Mouse (Mus musculus): ENCODE measurements around the gene Krt8. TPM values are rescaled to one million over a fixed set of nuclear protein-coding genes. Genes with fewer than 3 reads are reported as not detected.

Krt8 gene
- total and polyA plus RNA-seq, 3 experiments, result 0.69 to 0.93 TPM; not detected in 1

DNA sequence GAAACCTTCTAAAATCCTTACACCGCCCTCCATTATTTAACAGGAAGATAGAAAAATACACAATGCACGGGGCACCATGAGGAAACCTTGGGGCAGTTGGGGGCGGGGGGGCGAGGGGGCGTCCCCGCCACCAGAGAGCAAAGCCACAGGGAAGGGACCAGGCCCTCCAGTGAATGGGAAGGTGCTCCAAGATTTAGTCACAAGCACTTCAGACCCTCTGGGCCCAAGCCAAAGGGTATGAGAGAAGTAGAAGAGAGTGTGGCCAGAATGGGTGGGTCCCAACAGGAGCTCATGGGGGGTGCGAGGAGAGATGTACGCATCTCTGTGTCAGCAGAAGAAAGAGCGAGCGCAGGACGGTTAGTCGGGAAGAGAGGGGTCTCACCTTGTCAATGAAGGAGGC is 766 bp downstream of the Krt8 start:
- Histone ChIP-seq H3K36me3 (ENCODE audit: control insufficient read depth in 1 of 2, insufficient read depth in 2 of 2, low read length in 2 of 2) (peaks cover 0 to 7% of the 10 kb centered on the region in 2 experiments; a peak in 2 of 4 replicates), H3K79me2 (ENCODE audit: control insufficient read depth, insufficient read depth, low read length, poor library complexity) (no peaks in the 10 kb centered on the region), H3K4me1 (ENCODE audit: control insufficient read depth in 1 of 2, insufficient read depth in 2 of 2, low read length in 2 of 2) (peaks cover 0 to 9% of the 10 kb centered on the region in 2 experiments; a peak in 3 of 4 replicates), H3K27me3 (ENCODE audit: control insufficient read depth in 1 of 2, insufficient read depth in 2 of 2, low read length in 2 of 2) (peaks cover 0 to 1% of the 10 kb centered on the region in 2 experiments; a peak in 1 of 4 replicates), H3K4me3 (ENCODE audit: control insufficient read depth in 1 of 2, insufficient read depth in 1 of 2, low read depth in 2 of 2, low read length in 2 of 2) (no peak overlapping the region), H3K9ac (ENCODE audit: control insufficient read depth, low read depth, low read length, poor library complexity, severe bottlenecking) (no peak overlapping the region), H3K27ac (ENCODE audit: control insufficient read depth, low read depth, low read length) (no peak overlapping the region), H3K9me3 (replicated peaks; ENCODE audit: insufficient read depth, low read length) (no peaks in the 10 kb centered on the region)
- DNase-seq (ENCODE audit: low read depth, low spot score), result no peak
- TF ChIP-seq RCOR1 (IDR thresholded peaks at IDR 0.05; ENCODE audit: low read depth, low read length) (no peak), KAT2A (conservative IDR thresholded peaks at IDR 0.05; ENCODE audit: low read depth, low read length) (no peak), CTCF (IDR thresholded peaks at IDR 0.05 in 2 of 3, conservative IDR thresholded peaks at IDR 0.05 in 1 of 3; ENCODE audit: control insufficient read depth in 1 of 3, insufficient read depth in 1 of 3, low read depth in 2 of 3, low read length in 3 of 3, poor library complexity in 1 of 3, severe bottlenecking in 1 of 3) (no peak), NELFE (IDR thresholded peaks at IDR 0.05; ENCODE audit: low read depth, low read length) (no peak), TBP (IDR thresholded peaks at IDR 0.05; ENCODE audit: low read depth, low read length) (no peak), ZC3H11A (IDR thresholded peaks at IDR 0.05; ENCODE audit: low read depth, low read length) (no peak)

DNA sequence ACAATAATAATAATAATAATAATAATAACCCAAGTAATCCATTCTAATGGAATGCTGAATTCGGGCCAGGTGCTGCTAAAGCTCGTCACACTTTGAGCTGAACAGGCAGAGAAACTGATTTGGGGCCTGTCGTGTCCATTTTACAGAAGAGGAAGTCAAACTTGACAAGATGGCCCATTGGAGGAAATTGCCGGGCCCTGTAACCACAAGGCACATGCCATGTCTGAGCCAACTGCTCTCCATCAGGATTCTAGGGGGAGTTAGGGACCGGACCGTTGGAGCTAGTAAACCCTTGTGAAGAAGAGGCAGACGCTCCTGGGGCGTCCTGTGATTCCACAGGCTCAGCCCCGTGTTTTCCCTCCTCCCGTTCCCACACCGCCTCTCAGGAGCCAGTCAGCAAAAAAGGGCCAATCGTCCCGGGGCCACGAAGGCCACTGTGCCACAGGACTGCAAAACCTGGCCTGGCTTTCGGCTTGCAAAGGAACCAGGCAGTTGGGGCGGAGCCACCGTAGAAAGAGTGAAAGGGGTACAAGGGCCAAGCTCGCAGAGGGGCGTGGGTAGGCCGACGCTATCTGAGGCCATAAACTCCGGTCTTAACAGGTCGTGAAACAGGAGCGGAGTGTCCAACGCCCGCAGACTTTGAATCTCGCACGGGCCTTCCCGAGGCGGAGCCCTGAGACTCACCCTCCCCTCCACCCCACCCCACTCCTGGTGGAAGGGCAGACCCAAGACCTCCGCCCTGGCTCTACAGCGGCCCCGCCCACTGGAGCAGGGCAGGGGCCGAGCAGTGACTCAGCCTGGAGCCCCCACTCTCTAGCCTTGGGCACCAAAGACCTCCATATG is 1.4 kb downstream of the Krt8 start:
- DNase-seq (ENCODE audit: low read depth, low spot score), result no peak
- TF ChIP-seq NRF1 (IDR thresholded peaks at IDR 0.05; ENCODE audit: insufficient read depth, low read depth, low read length, poor library complexity, severe bottlenecking) (no peak), MYB (IDR thresholded peaks at IDR 0.05; ENCODE audit: low read depth, low read length) (no peak), MYC (IDR thresholded peaks at IDR 0.05; ENCODE audit: low read depth, low read length) (no peak), MXI1 (IDR thresholded peaks at IDR 0.05; ENCODE audit: low read depth, low read length) (no peak), CHD1 (IDR thresholded peaks at IDR 0.05; ENCODE audit: low read depth, low read length) (no peak), UBTF (IDR thresholded peaks at IDR 0.05; ENCODE audit: borderline replicate concordance, insufficient read depth, low read depth, low read length) (no peak)
- no peaks in the 10 kb centered on the region for H3K9me3 ChIP-seq (replicated peaks; ENCODE audit: insufficient read depth, low read length)
- H3K9ac ChIP-seq (ENCODE audit: control insufficient read depth, low read depth, low read length, poor library complexity, severe bottlenecking), result no peak overlapping the region
- peaks cover 0 to 7% of the 10 kb centered on the region in 2 experiments; a peak in 2 of 4 replicates for H3K36me3 ChIP-seq (ENCODE audit: control insufficient read depth in 1 of 2, insufficient read depth in 2 of 2, low read length in 2 of 2)
- H3K4me3 ChIP-seq (ENCODE audit: control insufficient read depth in 1 of 2, insufficient read depth in 1 of 2, low read depth in 2 of 2, low read length in 2 of 2), result no peak overlapping the region
- H3K27ac ChIP-seq (ENCODE audit: control insufficient read depth, low read depth, low read length), result no peak overlapping the region
- H3K27me3 ChIP-seq (ENCODE audit: control insufficient read depth in 1 of 2, insufficient read depth in 2 of 2, low read length in 2 of 2), result peaks cover 0 to 1% of the 10 kb centered on the region in 2 experiments; a peak in 1 of 4 replicates
- H3K4me1 ChIP-seq (ENCODE audit: control insufficient read depth in 1 of 2, insufficient read depth in 2 of 2, low read length in 2 of 2), result peaks cover 0 to 12% of the 10 kb centered on the region in 2 experiments; a peak in 3 of 4 replicates
- H3K79me2 ChIP-seq (ENCODE audit: control insufficient read depth, insufficient read depth, low read length, poor library complexity), result no peaks in the 10 kb centered on the region

Measured in MEL (cell line).